Mouse (Mus musculus) stomach, postnatal 0 days (tissue): ENCODE measurements at regions not wholly inside any gene's neighbourhood (a gene's known extent, or its start where the extent isn't known, plus 50 kb on each side); places are given as distances from the start of the nearest gene placed in this dataset.

ENCODE experiments used
- ATAC-seq: fragments of 200-750 bp; cut with Nextera tagmentation; 2 replicates; pipeline ENCODE4 v1.8.0; 2017; ENCODE audit not compliant: low FRiP score, low TSS enrichment
- DNase-seq: peaks from one replicate; pipeline ENCODE4 v3.0.0-alpha.2; 2016; ENCODE audit warnings: low spot score
- H3K27ac ChIP-seq: fragments of 300-500 bp; sonication (generic); replicated peaks from 2 replicates; pipeline ENCODE4 v1.5.1; 2014; ENCODE audit warnings: mild to moderate bottlenecking, control low read depth
- H3K27me3 ChIP-seq: fragments of 300-500 bp; sonication (generic); 2 replicates; pipeline ENCODE4 v1.6.1; 2014; ENCODE audit warnings: low read length; ENCODE audit not compliant: control insufficient read depth, insufficient read depth
- H3K36me3 ChIP-seq: fragments of 300-500 bp; sonication (generic); 2 replicates; pipeline ENCODE4 v1.6.1; 2014; ENCODE audit warnings: low read length, mixed read lengths; ENCODE audit not compliant: control insufficient read depth, insufficient read depth
- H3K4me1 ChIP-seq: fragments of 300-500 bp; sonication (generic); replicated peaks from 2 replicates; pipeline ENCODE4 v1.6.1; 2014; ENCODE audit warnings: antibody characterized with exemption; ENCODE audit not compliant: control insufficient read depth, insufficient read depth
- H3K4me2 ChIP-seq: fragments of 300-500 bp; sonication (generic); replicated peaks from 2 replicates; pipeline ENCODE4 v1.6.1; 2014; ENCODE audit warnings: low read depth, mild to moderate bottlenecking, control low read depth, moderate library complexity
- H3K4me3 ChIP-seq: fragments of 300-500 bp; sonication (generic); 2 replicates; pipeline ENCODE4 v1.5.1; 2014; ENCODE audit warnings: low read depth, low read length, control low read depth
- H3K9ac ChIP-seq: fragments of 300-500 bp; sonication (generic); 2 replicates; pipeline ENCODE4 v1.6.1; 2014; ENCODE audit warnings: mild to moderate bottlenecking, low read length, control low read depth, mixed read lengths
- H3K9me3 ChIP-seq: fragments of 300-500 bp; sonication (generic); 2 replicates; pipeline ENCODE4 v1.6.1; 2016; ENCODE audit warnings: low read length; ENCODE audit not compliant: control insufficient read depth
- CTCF ChIP-seq: IDR thresholded peaks from 2 replicates; pipeline ENCODE4 v1.5.1; 2016; ENCODE audit warnings: antibody characterized with exemption, low read depth, mild to moderate bottlenecking, moderate library complexity
- EP300 ChIP-seq: optimal IDR thresholded peaks from 2 replicates; pipeline ENCODE3; 2016; ENCODE audit warnings: antibody characterized with exemption
- WGBS: fragments of 180-500 bp; shearing (Covaris S2); extraction: QIAGEN DNeasy Blood & Tissue Kit; methylation state at CpG from one replicate; pipeline ENCODE4 v1.1.7; 2014; 5-methylcytosine and 5-hydroxymethylcytosine counted together

- ATAC-seq = peak; percentile 79
- WGBS = 43% methylated on average over 4 of the region's 4 CpGs
- no peak for TF ChIP-seq EP300
- TF ChIP-seq CTCF = no peak
Observed at GRCm38 (mm10) chr3:15110037-15110748, 221.9 kb downstream of the Gm9733 start.

GRCm38 (mm10) chr3:15112177-15112838, 219.8 kb downstream of the Gm9733 start:
- Histone ChIP-seq H3K27me3 (no peaks in the 10 kb centered on the region), H3K4me2 (no peak overlapping the region), H3K4me1 (no peaks in the 10 kb centered on the region), H3K36me3 (no peaks in the 10 kb centered on the region), H3K9me3 (no peaks in the 10 kb centered on the region), H3K9ac (no peak overlapping the region), H3K4me3 (no peak overlapping the region), H3K27ac (no peak overlapping the region)
- DNase-seq (no peak), ATAC-seq (no peak)
- 48% methylated on average over 2 of the region's 2 CpGs for whole genome bisulfite sequencing
- TF ChIP-seq CTCF (no peak), EP300 (no peak)

More at GRCm38 (mm10) chr3:15110037-15110748, 221.9 kb downstream of the Gm9733 start:
- Histone ChIP-seq H3K4me2 (no peak overlapping the region), H3K4me1 (no peaks in the 10 kb centered on the region), H3K9ac (no peak overlapping the region), H3K27ac (no peak overlapping the region), H3K9me3 (no peaks in the 10 kb centered on the region), H3K27me3 (no peaks in the 10 kb centered on the region), H3K36me3 (no peaks in the 10 kb centered on the region), H3K4me3 (no peak overlapping the region)
- DNase-seq = no peak

DNA sequence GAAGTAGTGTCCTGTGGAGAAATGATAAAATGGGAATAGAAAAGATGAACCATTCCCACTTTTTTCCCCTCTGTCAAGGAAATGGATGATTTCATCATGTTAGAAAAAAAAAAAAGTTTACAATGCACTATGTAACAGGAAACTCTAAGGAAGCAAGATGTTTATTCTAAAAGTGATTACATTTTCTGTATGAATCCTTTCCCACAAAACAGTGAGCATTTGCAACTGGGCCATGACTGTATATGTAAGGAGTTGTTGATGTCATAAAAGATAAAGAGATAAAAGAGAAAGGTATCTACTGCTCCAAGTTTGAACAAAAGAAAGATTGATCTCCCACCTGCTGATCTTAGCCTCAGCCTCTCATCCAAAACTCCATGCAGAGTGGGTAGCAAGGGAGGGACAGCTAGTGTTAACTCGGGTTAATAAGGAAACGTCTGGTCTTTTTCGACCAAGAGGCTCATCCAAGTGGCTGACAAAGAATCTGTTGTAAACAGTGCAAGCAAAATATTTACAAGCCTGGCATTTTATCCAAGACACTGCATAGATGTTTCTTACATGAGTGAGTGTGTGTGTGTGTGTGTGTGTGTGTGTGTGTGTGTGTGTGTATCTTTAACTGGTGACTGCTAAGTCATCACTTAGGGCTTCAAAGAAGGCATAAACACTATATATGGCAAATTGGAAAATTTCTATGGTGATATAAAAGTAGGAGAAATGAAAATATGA, 213.3 kb downstream of the Gm9733 start:
- no peaks in the 10 kb centered on the region for H3K36me3 ChIP-seq
- H3K9ac ChIP-seq = no peak overlapping the region
- no peaks in the 10 kb centered on the region for H3K4me1 ChIP-seq
- H3K4me2 ChIP-seq = no peak overlapping the region
- H3K27me3 ChIP-seq = no peaks in the 10 kb centered on the region
- no peaks in the 10 kb centered on the region for H3K9me3 ChIP-seq
- 11% methylated on average over 3 of the region's 3 CpGs for WGBS
- DNase-seq (no peak), ATAC-seq (no peak)
- H3K4me3 ChIP-seq = no peak overlapping the region
- no peak overlapping the region for H3K27ac ChIP-seq
- TF ChIP-seq CTCF = no peak
- no peak for TF ChIP-seq EP300

DNA sequence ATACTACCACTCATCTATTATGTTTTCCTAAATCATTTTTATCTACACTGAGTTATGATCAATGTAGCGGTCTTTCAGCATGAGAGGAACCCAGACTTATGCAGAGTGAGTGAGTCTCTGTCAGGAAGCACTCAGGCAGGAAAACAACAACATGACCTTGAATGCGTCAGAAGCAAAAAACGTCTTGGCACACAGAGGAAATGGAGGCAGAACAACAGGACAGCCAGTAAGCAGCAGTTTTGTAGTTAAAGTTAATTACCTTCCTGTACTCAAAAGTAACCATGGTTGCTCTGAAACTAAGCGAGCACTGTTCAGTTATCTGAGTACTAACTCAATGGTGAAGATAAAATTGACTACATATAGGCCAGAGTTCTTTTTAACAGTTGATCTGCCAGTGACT, 205.4 kb downstream of the Gm9733 start:
- TF ChIP-seq CTCF = no peak
- TF ChIP-seq EP300 = no peak
- H3K27me3 ChIP-seq = no peaks in the 10 kb centered on the region
- no peaks in the 10 kb centered on the region for H3K9me3 ChIP-seq
- H3K4me2 ChIP-seq = no peak overlapping the region
- ATAC-seq = no peak
- no peak overlapping the region for H3K9ac ChIP-seq
- no peak overlapping the region for H3K27ac ChIP-seq
- no peak overlapping the region for H3K4me3 ChIP-seq
- no peaks in the 10 kb centered on the region for H3K4me1 ChIP-seq
- no peaks in the 10 kb centered on the region for H3K36me3 ChIP-seq
- WGBS = 67% methylated on average over 4 of the region's 4 CpGs
- DNase-seq = no peak

- Histone ChIP-seq H3K4me3 (no peak overlapping the region), H3K27me3 (no peaks in the 10 kb centered on the region), H3K4me2 (no peak overlapping the region), H3K27ac (no peak overlapping the region), H3K4me1 (no peaks in the 10 kb centered on the region), H3K9ac (no peak overlapping the region), H3K36me3 (no peaks in the 10 kb centered on the region), H3K9me3 (no peaks in the 10 kb centered on the region)
- DNase-seq (no peak), ATAC-seq (no peak)
- TF ChIP-seq CTCF = no peak
- no peak for TF ChIP-seq EP300
Observed at GRCm38 (mm10) chr3:15128370-15128769, 203.7 kb downstream of the Gm9733 start.

DNA sequence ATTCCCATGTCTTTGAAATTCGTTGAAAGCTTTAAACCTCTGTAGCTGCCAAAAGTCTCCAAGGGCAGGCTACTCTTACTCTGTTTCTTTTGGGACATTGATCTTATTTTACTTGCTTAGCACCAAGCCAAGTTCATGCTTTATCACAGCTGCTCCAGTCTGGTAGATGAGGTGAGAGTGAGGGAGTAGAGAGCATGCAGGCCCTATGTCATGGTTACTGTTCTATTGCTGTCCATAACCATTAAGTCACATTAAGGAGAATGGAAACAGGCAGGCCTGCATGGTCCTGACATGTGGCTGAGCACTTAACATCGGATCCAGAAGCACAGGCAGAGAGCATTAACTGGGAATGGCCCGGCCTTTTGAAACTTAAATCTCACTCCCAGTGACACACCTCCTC, 203.1 kb downstream of the Gm9733 start:
- no peaks in the 10 kb centered on the region for H3K9me3 ChIP-seq
- no peak overlapping the region for H3K9ac ChIP-seq
- WGBS = 63% methylated on average over 3 of the region's 3 CpGs
- H3K36me3 ChIP-seq = no peaks in the 10 kb centered on the region
- H3K4me3 ChIP-seq = no peak overlapping the region
- no peaks in the 10 kb centered on the region for H3K27me3 ChIP-seq
- DNase-seq = no peak
- no peak for TF ChIP-seq CTCF
- TF ChIP-seq EP300 = no peak
- H3K27ac ChIP-seq = no peak overlapping the region
- no peak overlapping the region for H3K4me2 ChIP-seq
- no peak for ATAC-seq
- no peaks in the 10 kb centered on the region for H3K4me1 ChIP-seq
